Mouse (Mus musculus) liver, postnatal 0 days (tissue): ENCODE data around the gene Mettl24. TPM values are rescaled to one million over a fixed set of nuclear protein-coding genes. Genes with fewer than 3 reads are reported as not detected.
"Not testable (repeated sequence)": the region's sequence is repeated elsewhere in the genome, so short reads cannot be mapped to it uniquely, and the experiment has no call there.

Experiments used
- ATAC-seq: fragments of 200-750 bp; cut with Nextera tagmentation; 2 replicates; pipeline ENCODE4 v1.8.0; 2017; ENCODE audit warnings: mild to moderate bottlenecking, moderate library complexity
- DNase-seq: peaks from one replicate; pipeline ENCODE4 v3.0.0-alpha.2; 2016
- H3K27ac ChIP-seq: fragments of 300-500 bp; sonication (generic); 2 replicates; pipeline ENCODE4 v1.5.1; 2014; ENCODE audit warnings: antibody characterized with exemption, moderate library complexity, mild to moderate bottlenecking, low read depth
- H3K27me3 ChIP-seq: fragments of 300-500 bp; sonication (generic); 2 replicates; pipeline ENCODE4 v1.6.1; 2014; ENCODE audit warnings: low read length, control low read depth, mixed read lengths; ENCODE audit not compliant: insufficient read depth
- H3K36me3 ChIP-seq: fragments of 300-500 bp; sonication (generic); replicated peaks from 2 replicates; pipeline ENCODE4 v1.6.1; 2014; ENCODE audit warnings: mild to moderate bottlenecking, control low read depth, low read length, moderate library complexity, mixed read lengths; ENCODE audit not compliant: insufficient read depth
- H3K4me1 ChIP-seq: fragments of 300-500 bp; sonication (generic); 2 replicates; pipeline ENCODE4 v1.6.1; 2014; ENCODE audit warnings: antibody characterized with exemption, mild to moderate bottlenecking, control low read depth; ENCODE audit not compliant: insufficient read depth
- H3K4me2 ChIP-seq: fragments of 300-500 bp; sonication (generic); 2 replicates; pipeline ENCODE4 v1.6.1; 2014; ENCODE audit warnings: low read depth, mild to moderate bottlenecking, low read length, moderate library complexity, mixed read lengths
- H3K4me3 ChIP-seq: fragments of 300-500 bp; sonication (generic); 2 replicates; pipeline ENCODE4 v1.5.1; 2014; ENCODE audit warnings: low read depth, low read length
- H3K9ac ChIP-seq: fragments of 300-500 bp; sonication (generic); replicated peaks from 2 replicates; pipeline ENCODE4 v1.6.1; 2014; ENCODE audit warnings: mild to moderate bottlenecking, moderate library complexity
- H3K9me3 ChIP-seq: fragments of 300-500 bp; sonication (generic); 2 replicates; pipeline ENCODE4 v1.6.1; 2016; ENCODE audit warnings: mild to moderate bottlenecking, control low read depth, low read length, mixed read lengths
- CTCF ChIP-seq: sonication (generic); IDR thresholded peaks from 2 replicates; pipeline ENCODE4 v1.5.1; 2016; ENCODE audit warnings: antibody characterized with exemption, low read depth
- EP300 ChIP-seq: IDR thresholded peaks from 2 replicates; pipeline ENCODE4 v1.6.1; 2016; ENCODE audit warnings: antibody characterized with exemption, low read depth, mild to moderate bottlenecking
- WGBS: fragments of 180-500 bp; shearing (Covaris S2); extraction: QIAGEN DNeasy Blood & Tissue Kit; methylation state at CpG from one replicate; pipeline ENCODE4 v1.1.7; 2014; ENCODE audit not compliant: insufficient replicate concordance; 5-methylcytosine and 5-hydroxymethylcytosine counted together
- polyA plus RNA-seq: library from polyadenylated mRNA; unstranded; fragments of >200 nt; fragmentation: Nextera tagmentation; extraction: Ambion mirVana; gene quantifications from 2 replicates; pipeline ENCODE4 v1.2.1, GENCODE M21; 2015

Mettl24 gene
- polyA plus RNA-seq, 1 experiment from 2014 or later = 0.45 TPM

GRCm38 (mm10) chr10:40737274-40738112, 54.4 kb downstream of the Mettl24 start:
- no peak overlapping the region for H3K4me3 ChIP-seq
- WGBS = 72% methylated on average over 22 of the region's 22 CpGs
- no peaks in the 10 kb centered on the region for H3K27me3 ChIP-seq
- DNase-seq = no peak
- H3K9me3 ChIP-seq = no peaks in the 10 kb centered on the region
- H3K9ac ChIP-seq = no peak overlapping the region
- no peak for ATAC-seq
- no peaks in the 10 kb centered on the region for H3K36me3 ChIP-seq
- H3K27ac ChIP-seq = no peak overlapping the region
- H3K4me2 ChIP-seq = no peak overlapping the region
- no peaks in the 10 kb centered on the region for H3K4me1 ChIP-seq
- TF ChIP-seq CTCF = no peak
- TF ChIP-seq EP300 = no peak

GRCm38 (mm10) chr10:40740696-40741095, 57.6 kb downstream of the Mettl24 start:
- ATAC-seq = no peak
- no peaks in the 10 kb centered on the region for H3K36me3 ChIP-seq
- no peaks in the 10 kb centered on the region for H3K9me3 ChIP-seq
- no peak overlapping the region for H3K4me2 ChIP-seq
- H3K4me3 ChIP-seq = no peak overlapping the region
- no peaks in the 10 kb centered on the region for H3K27me3 ChIP-seq
- DNase-seq = no peak
- WGBS = 32% methylated on average over 3 of the region's 3 CpGs
- H3K27ac ChIP-seq = no peak overlapping the region
- H3K9ac ChIP-seq = no peak overlapping the region
- no peaks in the 10 kb centered on the region for H3K4me1 ChIP-seq
- no peak for TF ChIP-seq EP300

GRCm38 (mm10) chr10:40750293-40751047, 67.4 kb downstream of the Mettl24 start:
- Histone ChIP-seq H3K27me3 (no peaks in the 10 kb centered on the region), H3K4me1 (no peaks in the 10 kb centered on the region), H3K9me3 (no peaks in the 10 kb centered on the region), H3K27ac (no peak overlapping the region), H3K36me3 (no peaks in the 10 kb centered on the region), H3K4me3 (no peak overlapping the region), H3K4me2 (no peak overlapping the region), H3K9ac (no peak overlapping the region)
- TF ChIP-seq EP300 (no peak), CTCF (no peak)
- 62% methylated on average over 10 of the region's 10 CpGs for WGBS
- ATAC-seq = no peak
- no peak for DNase-seq

GRCm38 (mm10) chr10:40751157-40751556, 68.1 kb downstream of the Mettl24 start:
- Histone ChIP-seq H3K27ac (no peak overlapping the region), H3K9ac (no peak overlapping the region), H3K27me3 (no peaks in the 10 kb centered on the region), H3K4me1 (no peaks in the 10 kb centered on the region), H3K36me3 (no peaks in the 10 kb centered on the region), H3K4me3 (no peak overlapping the region), H3K4me2 (no peak overlapping the region), H3K9me3 (no peaks in the 10 kb centered on the region)
- DNase-seq (peak; percentile 7), ATAC-seq (no peak)
- 75% methylated on average over 13 of the region's 13 CpGs for WGBS
- TF ChIP-seq CTCF (no peak), EP300 (no peak)

- TF ChIP-seq EP300 (no peak), CTCF (no peak)
- WGBS = 64% methylated on average over 3 of the region's 3 CpGs
- no peak overlapping the region for H3K27ac ChIP-seq
- H3K36me3 ChIP-seq = no peaks in the 10 kb centered on the region
- DNase-seq (no peak), ATAC-seq (no peak)
- no peaks in the 10 kb centered on the region for H3K9me3 ChIP-seq
- no peak overlapping the region for H3K4me2 ChIP-seq
- H3K27me3 ChIP-seq = no peaks in the 10 kb centered on the region
- H3K4me1 ChIP-seq = no peaks in the 10 kb centered on the region
- no peak overlapping the region for H3K9ac ChIP-seq
- H3K4me3 ChIP-seq = no peak overlapping the region
Observed at GRCm38 (mm10) chr10:40753036-40753435, 70.0 kb downstream of the Mettl24 start.

- DNase-seq (no peak), ATAC-seq (no peak)
- TF ChIP-seq EP300 (no peak), CTCF (no peak)
- H3K27ac ChIP-seq = no peak overlapping the region
- no peaks in the 10 kb centered on the region for H3K4me1 ChIP-seq
- H3K4me2 ChIP-seq = no peak overlapping the region
- no peaks in the 10 kb centered on the region for H3K27me3 ChIP-seq
- no peak overlapping the region for H3K9ac ChIP-seq
- H3K4me3 ChIP-seq = no peak overlapping the region
- no peaks in the 10 kb centered on the region for H3K36me3 ChIP-seq
- WGBS = 69% methylated on average over 11 of the region's 11 CpGs
- H3K9me3 ChIP-seq = no peaks in the 10 kb centered on the region
Observed at GRCm38 (mm10) chr10:40758171-40759010, 75.3 kb downstream of the Mettl24 start.

GRCm38 (mm10) chr10:40759391-40760194, 76.5 kb downstream of the Mettl24 start:
- WGBS = 86% methylated on average over 20 of the region's 23 CpGs
- not testable (repeated sequence) for DNase-seq, ATAC-seq

More at GRCm38 (mm10) chr10:40759391-40760194, 76.5 kb downstream of the Mettl24 start:
- not testable (repeated sequence) for H3K27ac ChIP-seq, H3K4me2 ChIP-seq, H3K36me3 ChIP-seq, H3K9ac ChIP-seq, H3K4me1 ChIP-seq, H3K4me3 ChIP-seq, H3K9me3 ChIP-seq, H3K27me3 ChIP-seq
